Mouse (Mus musculus): ENCODE data around the gene Arhgap28.
"Not testable (repeated sequence)": the region's sequence is repeated elsewhere in the genome, so short reads cannot be mapped to it uniquely, and the experiment has no call there.

The Arhgap28 gene

DNA sequence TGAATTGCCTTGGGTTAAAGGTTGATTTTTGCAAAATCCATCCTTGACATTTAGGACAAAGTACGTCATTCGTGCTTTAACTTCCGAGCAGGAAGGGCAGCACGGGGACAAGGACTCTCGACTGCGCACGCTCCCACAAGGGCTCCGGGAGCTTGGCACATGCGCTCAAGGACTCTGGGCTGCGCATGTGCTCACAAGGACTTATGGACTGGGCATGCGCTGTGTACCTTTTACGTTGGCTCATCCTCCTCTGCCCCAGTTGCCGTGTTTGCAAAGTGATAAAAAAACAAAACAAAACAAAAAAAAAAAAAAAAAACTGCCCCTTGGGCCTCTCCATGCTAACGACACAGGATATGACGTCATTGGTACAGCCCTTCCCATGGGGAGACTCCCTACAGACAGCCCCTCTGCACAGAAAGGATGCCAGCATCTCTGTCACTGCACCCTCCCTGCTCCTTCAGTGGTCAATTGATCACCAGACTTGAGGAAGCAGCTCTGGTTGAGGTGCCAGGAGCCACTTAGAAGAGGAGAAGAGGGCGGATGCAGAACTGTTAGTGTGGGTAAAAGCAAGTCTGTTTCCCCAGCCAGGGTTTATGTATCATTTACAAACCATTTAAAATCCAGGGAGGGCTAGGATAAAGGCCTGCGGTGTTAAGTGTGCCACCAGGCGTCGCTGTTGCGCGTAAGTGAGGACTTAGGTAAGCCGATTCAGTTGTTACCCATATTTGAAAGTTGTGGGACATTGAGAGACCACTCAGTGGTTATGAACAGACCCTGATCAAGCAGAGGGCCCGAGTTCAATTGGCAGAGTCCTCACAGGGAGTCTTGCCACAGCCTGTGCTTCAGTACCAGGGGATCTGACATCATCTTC, 134.0 kb downstream of the Arhgap28 start:
- no peak for DNase-seq (ENCODE audit: low spot score)

DNA sequence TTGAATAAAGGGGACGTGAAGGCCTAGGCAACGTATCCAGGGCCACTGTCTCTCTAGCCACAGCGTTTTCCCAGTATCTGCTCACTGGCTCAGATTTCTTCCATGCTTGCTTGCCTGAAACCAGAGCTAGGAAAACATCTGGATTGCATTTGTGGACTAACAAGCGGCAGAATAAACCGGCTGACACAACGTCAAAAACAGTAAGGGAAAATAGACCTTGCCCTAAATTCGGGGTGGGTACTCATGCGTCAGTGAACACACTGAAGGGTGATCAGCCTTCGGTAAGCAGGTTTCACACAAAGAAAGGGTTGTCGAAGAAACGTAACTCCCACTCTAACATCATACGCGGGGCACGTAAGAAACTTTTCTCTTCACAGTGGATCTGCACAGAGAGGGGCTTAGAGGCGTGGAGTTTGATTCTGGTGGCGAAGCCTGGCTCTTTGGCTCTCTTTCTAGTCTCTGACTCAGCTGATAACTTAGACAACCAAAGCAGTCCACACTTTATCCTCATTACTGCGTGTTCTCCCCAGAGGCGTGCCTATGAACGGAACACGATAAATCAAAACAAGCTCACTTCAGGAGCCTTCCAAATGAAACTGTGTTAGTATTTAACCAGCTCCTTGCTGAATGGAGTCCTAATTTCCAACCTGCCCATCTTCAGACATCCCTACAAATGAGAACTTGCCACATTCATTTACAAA, 137.2 kb downstream of the Arhgap28 start:
- no peak for DNase-seq (ENCODE audit: low spot score)

GRCm38 (mm10) chr17:67866026-67866425, 137.9 kb downstream of the Arhgap28 start:
- DNase-seq (ENCODE audit: low spot score) = no peak

- no peak for DNase-seq (ENCODE audit: low spot score)
Observed at GRCm38 (mm10) chr17:67864912-67865311, 139.0 kb downstream of the Arhgap28 start.

- no peak for DNase-seq (ENCODE audit: low spot score)
Observed at GRCm38 (mm10) chr17:67864363-67864762, 139.6 kb downstream of the Arhgap28 start.

DNA sequence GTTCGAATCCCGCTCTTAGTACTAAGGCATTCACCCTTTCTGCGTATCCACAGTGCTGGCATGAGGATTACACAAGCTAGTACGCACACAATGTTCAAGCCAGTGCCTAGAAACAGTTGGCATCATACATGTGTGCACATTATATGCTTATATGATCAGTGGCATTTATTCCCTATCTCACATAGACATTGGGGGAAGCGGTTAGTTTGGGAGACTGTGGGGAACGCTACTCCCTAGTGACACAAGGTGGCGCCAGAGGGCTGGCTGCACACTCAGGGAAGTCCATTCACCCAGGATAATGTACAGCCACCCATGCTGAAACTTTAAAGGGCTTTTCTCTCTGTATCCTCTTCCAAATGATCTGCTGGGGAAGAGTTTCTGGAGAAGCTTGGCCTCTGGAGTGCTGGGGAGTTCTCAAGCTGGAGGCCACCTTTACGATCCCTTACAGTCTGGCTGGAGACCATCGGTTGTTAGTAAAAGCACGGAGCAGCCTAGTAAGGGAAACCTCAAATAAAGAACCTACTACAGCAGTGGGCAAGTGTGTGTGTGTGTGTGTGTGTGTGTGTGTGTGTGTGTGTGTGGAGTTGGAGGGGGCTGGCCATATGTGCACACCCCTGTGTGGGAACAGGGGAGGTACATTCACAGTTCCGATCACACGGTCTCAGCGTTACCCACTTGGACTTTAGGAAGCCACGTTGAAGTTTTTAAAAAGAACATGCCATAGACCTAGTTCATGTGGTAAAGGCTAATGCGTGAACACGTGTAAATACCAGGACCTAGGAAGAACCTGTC, 142.0 kb downstream of the Arhgap28 start:
- no peak for DNase-seq (ENCODE audit: low spot score)

DNA sequence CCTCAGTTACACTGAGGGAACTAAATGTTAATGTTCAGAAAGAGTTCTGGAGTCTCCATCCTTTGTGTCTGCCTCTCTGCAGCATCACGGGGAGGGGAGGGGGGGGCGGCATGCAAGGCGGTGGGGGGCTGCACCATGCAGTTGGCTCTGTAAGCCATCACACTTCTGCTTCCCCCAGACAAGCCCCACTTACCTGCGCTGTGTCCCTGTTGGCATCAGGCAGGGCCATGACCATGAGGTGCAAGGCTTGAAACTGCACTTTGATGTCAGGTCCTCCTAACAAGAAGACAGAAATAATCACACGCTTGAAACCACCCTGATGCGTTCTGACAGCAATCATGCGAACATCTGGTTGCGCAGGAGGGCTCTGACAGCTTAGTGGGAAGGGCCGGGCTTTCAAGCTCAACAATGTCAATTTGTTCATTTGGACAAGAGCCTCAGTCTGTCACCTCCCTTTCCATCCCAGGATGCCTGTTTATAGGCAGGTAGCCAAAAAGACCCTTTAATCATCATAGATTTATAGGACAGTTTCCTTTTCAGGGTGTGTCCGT, 142.8 kb downstream of the Arhgap28 start:
- DNase-seq (ENCODE audit: low spot score) = no peak

DNA sequence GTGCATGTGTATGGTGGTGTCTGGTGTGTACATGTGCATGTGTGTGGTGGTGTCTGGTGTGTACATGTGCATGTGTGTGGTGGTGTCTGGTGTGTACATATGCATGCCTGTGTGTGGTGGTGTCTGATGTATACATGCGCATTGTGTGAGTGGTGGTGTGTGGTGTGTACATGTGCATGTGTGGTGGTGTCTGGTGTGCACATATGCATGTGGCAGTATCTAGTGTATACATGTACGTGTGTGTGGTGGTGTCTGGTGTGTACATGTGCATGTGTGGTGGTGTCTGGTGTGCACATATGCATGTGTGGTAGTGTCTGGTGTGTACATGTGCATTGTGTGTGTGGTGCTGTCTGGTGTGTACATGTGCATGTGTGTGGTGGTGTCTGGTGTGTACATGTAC, 162.4 kb downstream of the Arhgap28 start:
- not testable (repeated sequence) for DNase-seq (ENCODE audit: low spot score)

DNA sequence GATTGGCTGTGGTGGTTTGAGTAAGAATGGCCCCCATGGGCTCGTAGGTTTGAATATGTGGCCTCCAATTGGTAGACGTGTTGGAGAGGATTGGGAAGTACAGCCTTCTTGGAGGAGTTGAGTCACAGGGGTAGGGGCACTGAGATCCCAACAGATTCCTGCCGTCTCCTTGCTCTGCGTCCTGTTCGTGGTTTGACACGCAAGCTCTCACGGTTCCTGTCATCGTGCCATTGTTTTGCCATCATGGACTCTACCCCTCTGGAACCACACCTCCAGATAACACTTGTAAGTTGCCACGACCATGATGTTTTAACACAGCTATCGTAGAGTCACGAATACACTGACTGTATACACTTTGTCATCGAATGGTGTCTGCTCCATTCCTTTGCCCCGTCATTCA, 165.0 kb downstream of the Arhgap28 start:
- no peak for DNase-seq (ENCODE audit: low spot score)

GRCm38 (mm10) chr17:67837351-67838090, 166.4 kb downstream of the Arhgap28 start:
- DNase-seq (ENCODE audit: low spot score) = no peak

GRCm38 (mm10) chr17:67836146-67836895, 167.6 kb downstream of the Arhgap28 start:
- no peak for DNase-seq (ENCODE audit: low spot score)

GRCm38 (mm10) chr17:67827431-67827830, 176.5 kb downstream of the Arhgap28 start:
- no peak for DNase-seq (ENCODE audit: low spot score)

DNA sequence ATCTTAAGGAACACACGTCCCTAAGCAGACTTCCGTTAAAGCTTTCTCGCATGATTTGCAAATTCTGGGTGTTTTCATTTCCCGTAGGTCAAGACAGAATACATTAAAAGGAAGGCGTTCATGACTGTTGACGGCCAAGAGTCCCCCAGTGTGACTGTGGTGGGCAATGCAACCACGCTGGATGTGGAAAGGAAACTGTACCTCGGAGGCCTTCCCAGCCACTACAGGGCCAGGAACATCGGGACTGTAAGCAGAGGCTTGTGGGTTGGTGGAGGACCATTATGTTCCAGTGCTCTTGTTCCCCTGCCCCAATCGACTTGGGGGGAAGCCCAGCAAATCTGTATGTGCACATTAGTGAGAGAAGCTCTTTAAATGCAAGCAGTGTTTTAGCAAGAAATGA, 187.0 kb downstream of the Arhgap28 start:
- no peak for DNase-seq (ENCODE audit: low spot score)

DNA sequence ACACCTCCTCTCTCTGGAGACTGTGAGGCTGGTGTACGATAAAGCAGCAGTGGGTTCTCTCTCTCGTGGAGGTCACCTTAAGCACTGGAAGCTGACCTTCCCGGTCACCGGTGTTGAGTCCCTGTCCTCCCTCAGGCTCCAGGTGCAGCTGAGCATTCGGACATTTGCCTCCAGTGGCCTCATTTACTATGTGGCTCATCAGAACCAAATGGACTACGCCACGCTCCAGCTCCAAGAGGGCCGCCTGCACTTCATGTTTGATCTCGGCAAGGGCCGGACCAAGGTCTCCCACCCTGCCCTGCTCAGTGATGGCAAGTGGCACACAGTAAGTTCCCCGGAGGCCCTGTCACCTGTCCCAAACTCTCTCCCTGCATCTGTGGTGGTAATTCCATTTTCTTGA, 188.2 kb downstream of the Arhgap28 start:
- no peak for DNase-seq (ENCODE audit: low spot score)

GRCm38 (mm10) chr17:67813666-67814065, 190.3 kb downstream of the Arhgap28 start:
- no peak for DNase-seq (ENCODE audit: low spot score)

DNA sequence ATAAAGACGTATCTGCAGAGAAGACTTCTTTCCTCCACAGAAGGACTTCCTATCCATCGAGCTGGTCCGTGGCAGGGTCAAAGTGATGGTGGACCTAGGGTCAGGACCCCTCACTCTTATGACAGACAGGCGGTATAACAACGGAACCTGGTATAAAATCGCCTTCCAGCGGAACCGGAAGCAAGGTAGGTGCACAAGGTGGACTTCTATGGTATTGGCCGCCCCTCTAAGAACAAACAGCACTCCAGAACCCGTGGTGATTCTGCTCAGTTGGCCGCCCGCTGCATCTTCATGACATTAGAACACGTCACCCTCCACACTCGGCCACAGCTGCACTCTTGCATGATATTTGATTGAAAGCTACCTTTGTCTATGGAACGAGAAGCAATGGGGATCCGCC, 194.7 kb downstream of the Arhgap28 start:
- DNase-seq (ENCODE audit: low spot score) = no peak

Measured in urinary bladder, postnatal 10 days (tissue).